Mouse (Mus musculus) adrenal gland, adult 18-20 months (tissue): ENCODE data around the gene Marc2. TPM values are rescaled to one million over a fixed set of nuclear protein-coding genes. Genes with fewer than 3 reads are reported as not detected.

Experiments
- DNase-seq, 2 experiments: peaks; one replicate each; pipeline ENCODE4 v3.0.0; 2021 to 2022; ENCODE audit warnings: low spot score in 2 of 2
- total RNA-seq, 2 experiments: library from RNA; stranded (reverse); gene quantifications; 1 replicate in 1 of 2; 2 replicates in 1 of 2; pipeline ENCODE4 v1.2.3; 2021

Marc2 gene
- total RNA-seq, 2 experiments from 2014 or later, result 381 to 428 TPM

DNA sequence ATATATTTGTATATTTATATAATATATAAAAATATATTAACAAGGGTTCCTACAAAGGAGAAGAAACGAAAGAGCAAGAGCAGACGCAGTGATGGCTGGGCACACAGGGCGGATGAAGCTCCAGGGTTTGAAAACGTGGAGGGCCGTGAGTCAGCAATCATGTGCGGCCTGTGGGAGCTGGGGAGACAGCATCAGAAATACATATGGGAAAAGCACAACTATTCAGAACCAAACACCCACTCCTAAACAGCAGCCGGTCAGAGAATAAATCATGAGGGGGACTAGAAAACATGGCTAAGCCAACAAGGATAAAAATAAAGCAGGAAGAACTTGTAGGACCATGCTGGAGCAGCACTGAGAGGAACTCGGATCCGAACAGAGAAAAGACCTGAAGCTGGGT, 11.0 kb upstream of the Marc2 start:
- DNase-seq, result no peak

DNA sequence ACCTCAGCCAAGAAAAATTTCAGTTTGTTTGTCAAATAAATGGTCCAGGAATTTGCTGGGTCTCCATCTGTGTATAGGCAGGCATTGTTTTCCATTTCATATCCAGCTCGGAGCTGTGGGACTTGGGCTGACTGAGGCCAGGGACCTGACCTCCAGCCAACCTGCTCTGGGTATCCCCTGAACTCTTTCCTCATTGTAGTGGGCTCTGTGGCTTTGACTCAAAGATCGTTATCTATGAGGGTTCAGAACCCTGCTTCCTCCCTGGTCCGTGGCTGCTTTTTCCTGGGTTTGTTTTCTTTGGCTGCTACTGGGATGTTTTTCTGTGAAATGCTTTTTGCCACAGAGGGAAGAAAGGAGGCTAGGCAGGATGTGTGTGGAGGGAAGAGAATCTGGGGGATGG, 7.7 kb upstream of the Marc2 start:
- no peak for DNase-seq

DNA sequence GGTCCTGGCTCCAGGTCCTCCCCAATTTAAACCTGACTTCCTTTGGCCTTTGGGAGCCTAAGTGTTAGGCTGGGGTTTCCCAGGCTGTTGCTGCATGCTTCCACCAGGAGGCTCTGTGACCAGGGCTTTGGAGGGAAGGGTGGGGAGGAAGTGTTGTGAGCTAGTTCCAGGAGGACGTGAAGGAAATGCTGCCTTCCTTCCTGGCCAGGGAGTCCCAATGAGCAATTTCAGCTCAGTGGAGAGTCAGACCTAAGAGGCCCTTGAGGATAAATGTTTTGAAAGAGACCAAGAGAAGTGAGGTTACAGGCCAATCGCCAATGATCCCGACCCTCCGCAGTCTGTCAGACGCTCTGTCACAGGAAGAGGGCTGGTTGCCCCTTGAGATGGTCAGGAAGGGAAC, 7.1 kb upstream of the Marc2 start:
- peak; percentile 67 to 69 for DNase-seq

DNA sequence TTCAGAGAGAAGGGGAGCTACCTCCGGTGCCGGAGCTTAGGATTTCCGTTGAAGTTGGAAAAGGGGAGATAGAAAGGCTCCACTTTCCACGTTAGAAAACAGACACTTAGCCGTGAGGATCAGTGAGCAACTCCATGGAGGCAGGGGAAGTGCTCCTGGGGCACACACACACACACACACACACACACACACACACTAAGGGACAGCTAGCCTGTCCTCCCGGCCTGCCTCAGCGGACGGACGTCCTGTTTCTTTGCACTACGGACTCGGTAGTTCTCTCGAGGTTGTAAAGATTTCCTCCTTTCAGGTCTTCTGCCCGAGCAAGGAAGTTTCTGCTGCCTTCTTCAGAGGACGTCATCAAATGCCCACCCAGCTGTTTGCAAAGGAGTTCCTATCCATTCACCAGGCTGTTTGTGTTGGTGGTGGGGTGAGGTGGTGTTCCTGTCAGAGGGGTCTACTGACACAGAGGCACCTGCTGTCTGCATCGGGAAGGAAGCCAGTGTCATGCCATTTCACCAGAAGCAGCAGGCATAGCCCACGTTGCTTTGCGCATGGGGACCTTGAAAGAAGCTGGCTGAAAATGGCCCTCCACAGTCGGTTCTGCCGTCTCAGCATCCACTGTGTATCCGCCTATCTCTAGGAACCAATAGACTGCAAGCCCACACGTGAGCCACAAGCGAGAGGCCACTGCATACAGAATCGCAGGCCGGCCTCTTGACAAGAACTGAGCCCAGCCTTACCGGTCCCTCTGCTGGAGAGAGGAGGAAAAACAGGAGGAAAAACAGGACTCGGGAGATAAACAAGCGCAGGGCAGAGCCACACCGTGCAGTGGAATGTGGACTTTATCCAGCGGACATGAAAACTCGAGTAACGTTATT, 5.7 kb upstream of the Marc2 start:
- DNase-seq, result peak; percentile 53 to 72

DNA sequence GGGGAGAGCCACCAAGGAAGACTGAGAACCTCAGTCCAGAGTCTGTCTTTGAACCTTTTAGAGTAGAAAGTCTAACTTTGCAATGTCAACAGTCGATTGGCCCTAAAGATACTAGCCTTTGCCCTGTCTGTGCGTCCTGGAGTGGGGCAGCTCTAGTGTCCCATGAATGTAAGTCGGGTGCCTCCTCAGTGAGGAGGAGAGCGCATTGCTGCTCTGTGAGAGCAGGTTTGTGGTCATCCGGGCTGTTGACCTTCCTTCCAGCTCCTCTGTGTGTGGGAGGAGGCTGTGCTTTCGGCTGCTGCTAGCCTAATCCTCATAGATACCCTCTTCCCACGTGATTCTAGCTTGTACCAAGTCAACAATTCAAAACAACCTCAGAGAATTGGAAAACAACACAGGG, 4.9 kb upstream of the Marc2 start:
- no peak for DNase-seq

DNA sequence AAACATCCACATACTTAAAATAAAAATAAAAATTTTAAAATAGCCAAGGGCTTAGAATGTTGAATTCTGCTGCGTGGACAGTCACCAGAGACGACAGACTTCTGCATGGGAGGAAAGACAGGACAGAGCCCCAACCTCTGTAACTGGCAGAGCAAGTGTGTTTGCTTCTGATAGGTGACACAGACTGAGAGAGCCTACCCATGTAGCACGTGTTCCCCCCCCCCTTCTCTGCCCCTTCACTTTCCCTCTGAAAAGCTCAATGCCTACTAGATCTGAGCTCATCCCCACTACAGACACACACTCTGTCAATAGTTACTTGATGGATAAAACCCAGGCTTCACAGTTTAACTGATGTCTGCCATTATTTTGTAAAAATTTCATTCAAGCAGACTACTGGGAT, 722 bp upstream of the Marc2 start:
- DNase-seq, result no peak

DNA sequence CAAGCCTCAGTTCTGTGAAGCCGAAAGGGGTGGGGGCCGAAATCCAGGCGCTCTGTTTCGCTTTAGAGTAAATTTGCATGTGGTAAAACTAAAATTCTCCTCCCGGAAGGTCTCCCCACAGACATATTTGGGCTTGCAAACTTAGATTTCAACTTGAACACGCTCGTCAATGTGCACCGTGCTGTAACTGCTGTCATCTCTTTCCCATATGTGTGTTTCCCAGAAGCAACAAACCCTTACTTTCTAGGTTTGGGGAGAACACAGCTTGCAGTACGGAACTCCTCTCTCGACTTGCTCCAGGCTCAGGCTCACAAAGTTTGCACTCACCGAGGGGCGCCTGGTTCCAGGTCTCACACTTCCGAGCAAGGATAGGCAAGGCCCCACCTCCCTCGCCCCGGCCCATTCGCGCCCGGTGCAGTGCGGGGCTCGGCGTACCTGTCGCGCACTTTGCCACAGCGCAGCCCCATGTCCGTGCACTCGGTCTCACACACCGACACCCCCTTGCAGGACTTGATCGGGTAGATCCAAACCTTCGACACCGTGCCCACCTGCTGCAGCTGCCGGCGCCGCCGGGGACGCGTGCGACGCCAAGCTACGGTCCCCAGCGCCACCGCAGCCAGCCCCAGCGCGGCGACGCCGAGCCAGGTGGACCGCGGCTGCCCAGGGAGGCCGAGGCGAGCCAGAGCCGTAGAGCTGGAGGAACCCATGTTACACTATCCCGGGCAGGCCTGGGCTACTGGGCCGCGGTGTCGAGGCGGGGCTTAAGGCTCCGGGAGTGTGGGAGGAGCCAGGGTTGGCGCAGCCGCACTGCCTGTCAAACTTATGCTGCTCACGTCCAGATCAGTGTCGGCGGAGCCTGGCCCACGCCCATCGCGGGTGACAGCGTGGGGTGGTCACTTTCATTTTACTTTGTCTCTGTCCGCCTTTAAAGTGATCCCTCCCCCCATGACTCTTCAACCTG, 860 bp downstream of the Marc2 start:
- peak; percentile 91 to 95 for DNase-seq

DNA sequence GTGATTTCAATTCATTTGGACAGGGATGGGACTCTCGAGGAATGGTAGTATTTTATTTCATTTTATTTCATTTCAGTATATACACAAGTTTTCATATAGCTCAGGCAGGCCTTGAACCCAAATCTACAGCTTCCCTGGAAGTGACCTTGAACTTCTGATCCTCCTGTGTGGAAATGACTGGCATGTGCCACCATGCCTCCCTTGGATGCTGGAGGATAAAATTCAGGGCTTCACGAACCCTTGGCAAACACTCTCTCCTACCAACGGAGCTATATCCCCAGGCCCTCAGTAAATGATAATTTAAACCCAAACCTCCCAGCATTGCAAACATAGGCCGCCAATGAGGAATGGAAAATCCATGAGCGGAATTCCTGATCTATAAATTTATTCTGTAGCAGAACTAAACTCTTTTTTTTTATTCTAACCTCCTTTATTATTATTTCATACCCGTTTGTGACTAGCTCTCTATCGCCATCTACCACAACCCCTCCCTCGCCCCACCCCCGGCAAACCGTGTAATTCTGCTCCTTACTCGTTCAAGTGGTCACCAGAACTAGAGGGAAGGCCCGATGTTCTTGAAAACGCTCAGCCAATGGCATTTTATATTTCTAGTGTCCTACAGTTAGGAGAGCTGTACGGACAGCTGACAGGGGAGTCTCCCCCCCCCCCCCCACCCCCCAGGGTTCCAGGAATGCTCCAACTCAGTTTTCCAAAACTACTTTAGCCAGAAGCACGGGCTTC, 1.8 kb downstream of the Marc2 start:
- no peak for DNase-seq

DNA sequence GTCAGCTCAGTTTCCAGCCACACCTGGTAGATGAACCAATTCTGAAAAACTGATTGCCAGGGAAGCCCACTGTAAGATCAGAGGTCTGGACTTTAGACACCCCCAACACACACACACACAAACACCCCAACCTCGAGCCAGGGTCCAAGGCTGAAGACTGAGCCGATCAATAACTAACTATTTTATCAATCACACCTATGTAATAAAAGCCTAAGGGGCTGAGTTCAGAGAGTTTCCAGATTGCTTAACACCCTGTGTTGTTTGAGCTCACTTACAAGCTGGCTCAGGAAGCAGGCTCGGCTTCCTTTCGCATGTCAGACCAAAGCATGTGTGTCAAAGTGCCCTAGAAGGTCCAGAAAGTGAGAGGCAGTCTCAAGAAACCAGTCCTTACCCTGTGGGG, 8.6 kb downstream of the Marc2 start:
- no peak for DNase-seq

DNA sequence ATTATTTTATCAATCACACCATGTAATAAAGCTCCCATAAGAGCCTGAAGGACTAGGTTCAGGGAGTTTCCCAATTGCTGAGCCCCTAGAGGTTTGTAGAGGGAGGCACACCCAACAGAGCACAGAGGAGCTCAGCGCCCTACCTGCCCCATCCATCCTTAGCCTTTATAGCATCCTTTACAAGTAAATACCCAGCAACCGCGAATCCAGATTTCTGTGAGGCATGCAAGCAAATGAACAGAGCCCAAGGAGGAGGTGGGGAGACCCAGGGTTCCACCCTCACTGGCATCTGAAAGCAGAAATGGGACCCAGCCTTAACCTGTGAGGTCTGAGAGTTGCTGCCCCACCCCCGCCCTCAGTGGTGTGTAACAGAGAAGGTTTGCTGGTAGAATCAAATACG, 9.9 kb downstream of the Marc2 start:
- no peak for DNase-seq

DNA sequence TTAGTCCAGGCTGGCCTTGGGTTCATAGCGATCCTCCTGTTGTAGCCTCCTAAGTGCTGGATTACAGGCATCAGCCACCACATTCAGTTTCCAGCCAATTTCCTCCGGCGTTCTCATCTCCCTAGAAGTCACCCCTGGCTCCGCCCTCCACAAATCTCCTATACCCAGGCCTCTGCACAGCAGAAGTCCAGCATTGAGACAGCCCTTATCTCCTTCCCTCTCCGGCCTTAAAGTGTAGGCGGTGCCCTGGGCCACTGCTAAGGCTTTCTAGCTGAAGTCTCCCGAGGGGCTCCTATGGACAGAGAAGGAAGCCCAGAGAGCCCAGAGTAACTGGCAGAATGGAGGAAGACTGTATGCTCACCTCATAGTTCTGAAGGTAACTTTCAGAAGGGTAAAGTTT, 12.8 kb downstream of the Marc2 start:
- DNase-seq, result no peak

DNA sequence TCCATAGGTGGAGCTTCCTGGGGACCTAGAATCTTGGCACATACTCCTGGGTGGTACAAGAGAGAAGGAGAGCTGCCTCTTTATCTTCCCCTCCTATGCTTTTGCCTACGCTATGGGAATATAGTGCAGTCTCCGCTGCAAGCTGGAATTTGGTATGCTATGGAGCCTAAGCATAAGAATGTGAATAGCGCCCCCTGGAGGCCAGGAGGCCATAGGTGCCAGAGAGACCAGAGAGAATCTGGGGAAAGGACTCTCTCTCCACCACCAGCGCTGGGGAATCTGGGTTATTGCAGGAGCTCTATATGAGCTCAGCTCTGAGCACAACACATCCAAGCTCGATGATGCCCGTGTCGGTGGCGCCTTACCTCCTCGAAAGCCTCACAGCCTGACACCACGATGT, 14.0 kb downstream of the Marc2 start:
- no peak for DNase-seq

DNA sequence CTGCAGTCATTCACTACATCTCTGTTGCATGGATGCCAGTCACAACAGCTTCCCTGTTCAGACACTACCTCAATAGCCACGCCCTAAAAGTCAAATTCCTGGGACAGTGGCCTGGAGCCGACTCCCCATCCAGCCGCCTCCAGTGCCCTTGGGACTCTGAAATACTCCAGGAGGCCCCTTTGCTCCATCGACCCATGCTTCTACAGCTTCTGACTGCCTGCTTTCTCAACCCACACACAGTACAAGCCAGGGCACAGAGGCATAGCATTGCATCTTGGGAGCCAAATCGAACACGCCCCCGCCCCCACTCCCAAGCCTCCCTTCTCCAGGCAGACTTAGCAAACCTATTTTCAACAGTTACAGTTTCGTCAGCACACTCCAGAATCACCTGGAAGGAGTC, 16.4 kb downstream of the Marc2 start:
- DNase-seq, result no peak

DNA sequence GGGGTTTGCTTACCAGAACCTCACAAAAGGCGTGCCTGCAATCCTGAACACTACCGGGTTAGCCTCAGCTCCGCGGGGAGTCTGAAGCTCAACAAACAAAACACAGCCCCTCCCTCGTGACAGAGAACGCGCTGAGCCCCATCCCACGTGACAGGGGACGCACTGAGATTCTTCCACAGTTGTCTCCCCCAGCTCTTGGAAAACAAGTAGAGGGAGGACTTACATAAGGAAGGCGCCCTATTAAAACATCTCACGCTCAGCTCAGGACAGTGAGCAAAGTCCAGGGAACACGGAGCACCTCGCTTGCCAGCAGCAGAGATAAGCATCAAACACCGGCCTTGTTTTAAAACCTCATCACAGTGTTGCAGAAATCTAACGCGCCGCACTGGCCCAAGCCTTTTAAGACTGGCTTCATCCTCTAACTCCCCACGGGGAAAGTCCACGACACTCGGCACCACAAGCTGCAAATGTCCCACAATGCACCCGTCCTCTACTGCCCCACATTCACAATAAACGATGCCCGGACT, 19.0 kb downstream of the Marc2 start:
- DNase-seq, result no peak

DNA sequence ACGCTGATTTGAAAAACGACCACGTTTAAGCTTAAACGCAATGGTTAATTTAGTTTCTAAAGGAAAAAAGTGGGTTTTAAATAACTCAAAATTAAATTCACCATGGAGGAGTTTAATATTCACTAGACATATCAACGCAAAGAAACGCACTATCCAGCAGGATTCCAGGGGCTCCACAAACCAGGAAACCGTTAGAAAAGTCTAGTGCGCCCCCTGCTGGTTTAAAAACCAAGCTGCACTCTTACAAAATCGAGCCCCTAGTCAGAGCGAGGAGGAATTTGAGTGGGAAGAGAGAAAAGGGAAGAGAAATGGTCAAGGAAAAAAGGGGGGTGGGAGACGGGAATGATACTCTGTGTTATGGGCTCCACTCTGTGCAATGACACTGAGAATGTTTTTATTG, 21.2 kb downstream of the Marc2 start:
- peak in 1 of 2 experiments; percentile 33 for DNase-seq

DNA sequence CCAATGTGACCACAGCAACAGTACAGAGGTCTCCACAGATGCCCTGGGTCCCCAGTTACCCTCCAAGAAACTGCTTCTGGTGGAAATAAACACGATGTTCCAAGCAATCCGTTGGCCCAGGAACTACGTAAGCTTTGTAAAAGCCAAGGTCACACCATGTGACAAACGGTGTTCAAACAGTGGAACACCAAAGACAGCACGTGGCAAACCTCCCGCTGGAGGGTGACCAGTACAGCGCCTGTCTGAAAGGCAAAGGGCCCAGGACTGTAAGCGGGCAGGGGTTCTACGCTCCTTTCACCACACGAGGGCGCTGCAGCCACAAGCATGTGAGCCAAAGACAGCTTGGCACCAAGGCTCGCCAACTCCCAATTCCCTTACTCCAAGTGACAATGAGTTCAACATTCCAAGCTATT, 21.8 kb downstream of the Marc2 start:
- DNase-seq, result peak; percentile 95 to 98

DNA sequence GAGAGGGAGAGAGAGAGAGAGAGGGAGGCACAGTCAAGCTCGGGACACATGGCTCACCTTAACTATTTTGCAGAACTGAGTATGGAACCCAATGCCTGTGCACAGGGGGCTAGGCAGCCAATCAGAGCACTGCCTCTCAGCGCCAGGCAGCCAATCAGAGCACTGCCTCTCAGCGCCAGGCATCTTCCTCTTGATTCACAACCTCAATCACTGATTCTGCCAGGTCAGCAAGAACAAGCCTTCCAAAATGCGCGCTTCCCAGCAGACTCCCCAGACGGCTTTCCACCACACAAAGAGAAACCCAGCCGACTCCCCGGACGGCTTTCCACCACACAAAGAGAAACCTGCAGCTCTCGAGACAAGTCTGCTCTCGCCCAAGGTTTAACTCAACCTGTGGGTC, 23.6 kb downstream of the Marc2 start:
- no peak for DNase-seq

DNA sequence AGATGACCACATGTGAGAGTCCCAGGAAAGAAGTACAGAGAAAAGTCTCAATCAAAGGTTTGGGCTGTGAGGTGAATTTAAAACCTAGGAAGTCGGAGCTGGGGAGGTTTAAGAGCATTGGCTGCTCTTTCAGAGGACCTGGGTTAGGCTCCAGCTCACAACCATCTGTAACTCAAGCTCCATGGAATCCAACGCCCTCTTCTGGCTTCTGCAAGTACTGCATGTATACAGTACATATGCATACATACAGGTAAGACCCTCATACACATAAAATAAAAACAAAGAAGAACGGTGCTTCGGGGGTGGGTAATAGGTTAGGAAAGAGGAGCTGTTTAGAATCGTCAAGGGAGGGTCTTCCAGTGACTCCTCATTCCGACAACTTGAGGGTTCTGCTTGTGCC, 28.5 kb downstream of the Marc2 start:
- no peak for DNase-seq

DNA sequence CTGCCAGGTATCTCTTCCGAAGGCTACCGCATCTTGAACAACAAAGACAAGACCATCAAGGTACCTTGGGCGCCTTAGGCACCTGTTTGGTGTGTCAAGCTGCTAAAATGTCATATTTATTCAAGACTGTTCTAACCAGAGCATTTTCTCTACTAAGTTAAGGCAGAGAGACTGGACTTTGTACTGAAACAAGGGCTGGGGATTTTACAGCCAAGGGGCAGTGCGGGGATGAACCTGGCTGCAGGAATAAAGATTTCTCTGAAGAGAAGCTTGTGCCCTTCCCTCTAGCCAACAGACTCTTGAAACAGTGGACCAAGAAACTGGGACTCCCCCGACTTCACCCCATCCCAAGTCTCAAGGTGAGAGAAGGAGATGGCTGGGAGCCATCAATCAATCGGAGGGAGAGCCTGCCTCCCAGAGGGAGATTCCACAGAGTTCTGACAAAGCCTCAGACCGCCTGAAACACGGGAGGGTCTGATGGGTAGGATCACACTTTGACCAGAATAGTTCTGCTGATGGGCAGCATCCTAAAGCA, 34.5 kb downstream of the Marc2 start:
- DNase-seq, result no peak

DNA sequence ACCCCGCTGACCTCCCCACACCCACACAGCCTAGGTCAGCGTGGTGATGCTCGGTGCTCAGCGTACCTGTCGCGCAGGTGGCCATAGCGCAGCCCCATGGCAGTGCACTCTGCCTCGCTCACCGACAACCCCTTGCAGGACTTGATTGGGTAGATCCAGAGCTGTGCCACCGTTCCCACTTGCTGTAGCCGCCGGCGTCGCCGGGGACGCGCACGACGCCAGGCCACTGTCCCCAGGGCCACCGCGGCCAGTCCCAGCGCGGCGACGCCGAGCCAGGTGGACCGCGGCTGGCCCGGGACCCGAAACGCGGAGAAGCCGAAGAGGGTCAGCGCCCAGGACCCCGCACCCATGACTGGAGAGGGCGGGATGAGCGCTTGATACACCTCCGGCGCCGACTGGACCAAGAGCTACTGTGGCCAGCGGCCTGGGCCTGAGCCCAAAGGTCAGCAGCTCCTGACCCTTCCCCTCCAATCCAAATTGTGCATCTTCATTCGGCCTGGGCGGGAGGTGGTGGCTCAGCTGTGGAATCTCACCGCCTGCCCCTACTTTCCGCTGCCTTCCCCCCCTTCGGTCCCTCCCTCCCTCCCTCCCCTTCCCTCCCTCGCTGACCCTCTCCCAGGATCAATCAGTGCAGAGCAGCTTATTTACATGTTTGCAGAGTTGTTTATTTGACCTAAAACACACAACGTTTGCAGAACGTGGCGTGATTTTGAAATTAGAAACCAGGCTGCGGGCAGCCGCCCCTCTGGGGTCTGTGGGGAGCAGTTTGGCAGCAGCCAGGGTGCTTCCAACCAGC, 35.3 kb downstream of the Marc2 start, which contains the start of gene Marc1:
TSS of gene Marc1 (minus strand) at position 534 of the 796 bp plus-strand sequence.
- DNase-seq, result no peak
